Mouse (Mus musculus): ENCODE data around the gene Hhipl1.

Hhipl1 gene

GRCm38 (mm10) chr12:108278221-108278918 is 27.7 kb upstream of the Hhipl1 start:
- no peak for DNase-seq

- peak; percentile 49 for DNase-seq
Measured at GRCm38 (mm10) chr12:108284455-108285224, 21.4 kb upstream of the Hhipl1 start.

GRCm38 (mm10) chr12:108285225-108286011 is 20.7 kb upstream of the Hhipl1 start:
- DNase-seq, result no peak

GRCm38 (mm10) chr12:108286381-108286780 is 19.7 kb upstream of the Hhipl1 start:
- no peak for DNase-seq

GRCm38 (mm10) chr12:108287011-108287410 is 19.1 kb upstream of the Hhipl1 start:
- no peak for DNase-seq

- DNase-seq, result no peak
Measured at GRCm38 (mm10) chr12:108288127-108288880, 17.8 kb upstream of the Hhipl1 start.

GRCm38 (mm10) chr12:108292419-108292818 is 13.7 kb upstream of the Hhipl1 start:
- no peak for DNase-seq

GRCm38 (mm10) chr12:108292957-108293356 is 13.1 kb upstream of the Hhipl1 start:
- DNase-seq, result peak; percentile 80

- no peak for DNase-seq
Measured at GRCm38 (mm10) chr12:108294620-108295019, 11.4 kb upstream of the Hhipl1 start.

- no peak for DNase-seq
Measured at GRCm38 (mm10) chr12:108297033-108297432, 9.0 kb upstream of the Hhipl1 start.

GRCm38 (mm10) chr12:108301006-108301405 is 5.1 kb upstream of the Hhipl1 start:
- no peak for DNase-seq

GRCm38 (mm10) chr12:108303778-108304365 is 2.2 kb upstream of the Hhipl1 start:
- no peak for DNase-seq

- DNase-seq, result no peak
Measured at GRCm38 (mm10) chr12:108305172-108305571, 898 bp upstream of the Hhipl1 start.

- peak; percentile 43 for DNase-seq
Measured at GRCm38 (mm10) chr12:108307553-108307952, 1.5 kb downstream of the Hhipl1 start.

GRCm38 (mm10) chr12:108308363-108308856 is 2.3 kb downstream of the Hhipl1 start:
- no peak for DNase-seq

GRCm38 (mm10) chr12:108309116-108309794 is 3.2 kb downstream of the Hhipl1 start:
- peak; percentile 30 for DNase-seq

GRCm38 (mm10) chr12:108310041-108310440 is 4.0 kb downstream of the Hhipl1 start:
- DNase-seq, result no peak

GRCm38 (mm10) chr12:108310456-108311027 is 4.5 kb downstream of the Hhipl1 start:
- DNase-seq, result no peak

GRCm38 (mm10) chr12:108311741-108312290 is 5.7 kb downstream of the Hhipl1 start:
- DNase-seq, result no peak

GRCm38 (mm10) chr12:108312432-108312851 is 6.4 kb downstream of the Hhipl1 start:
- peak; percentile 70 for DNase-seq

Data from kidney, postnatal 14 days (tissue).